Mouse (Mus musculus) telencephalon, adult 2 months (tissue): ENCODE measurements around the gene Phldb1.
A peak's percentile ranks its signal among the peaks of the same experiment; 100 is the strongest.

ENCODE experiments used
- DNase-seq: peaks from one replicate; pipeline ENCODE4 v3.0.0-alpha.2; 2011; ENCODE audit warnings: low read depth, low spot score

Gene Phldb1

DNA sequence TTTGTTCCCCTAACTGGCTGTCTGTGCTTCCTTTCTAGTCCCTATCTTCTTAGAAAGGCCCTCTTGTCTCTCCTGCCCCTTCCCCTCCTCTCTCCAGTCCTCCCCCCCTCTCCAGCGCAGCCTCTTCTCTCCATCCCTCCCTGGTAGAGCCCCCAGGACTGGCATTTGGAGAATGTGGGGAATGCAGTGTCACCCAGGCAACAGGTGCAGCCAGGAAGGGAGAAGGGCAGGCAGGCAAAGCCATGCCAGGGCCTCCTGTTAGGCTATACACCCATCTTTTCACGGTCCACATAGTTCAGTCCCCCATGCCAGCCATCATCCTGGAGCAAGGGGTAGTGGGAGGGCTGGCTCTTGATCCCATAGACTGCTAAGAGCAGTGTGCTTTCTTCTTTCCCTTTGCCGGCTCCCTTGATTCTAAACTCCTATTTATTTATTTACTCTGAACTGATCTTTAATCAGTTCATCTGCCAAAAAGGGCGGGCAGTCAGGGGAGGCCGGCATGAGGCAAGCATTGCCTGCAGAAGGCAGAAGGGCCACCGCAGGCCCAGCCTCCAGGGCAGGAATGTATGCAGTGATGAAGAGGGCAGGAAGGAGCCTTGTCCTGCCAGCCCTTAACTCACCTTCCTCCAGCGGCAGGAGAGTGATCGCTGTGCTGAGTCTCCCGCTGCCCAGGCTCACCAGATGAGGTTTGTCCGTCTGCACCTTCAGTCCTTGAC, 8.4 kb downstream of the Phldb1 start:
- DNase-seq = no peak

DNA sequence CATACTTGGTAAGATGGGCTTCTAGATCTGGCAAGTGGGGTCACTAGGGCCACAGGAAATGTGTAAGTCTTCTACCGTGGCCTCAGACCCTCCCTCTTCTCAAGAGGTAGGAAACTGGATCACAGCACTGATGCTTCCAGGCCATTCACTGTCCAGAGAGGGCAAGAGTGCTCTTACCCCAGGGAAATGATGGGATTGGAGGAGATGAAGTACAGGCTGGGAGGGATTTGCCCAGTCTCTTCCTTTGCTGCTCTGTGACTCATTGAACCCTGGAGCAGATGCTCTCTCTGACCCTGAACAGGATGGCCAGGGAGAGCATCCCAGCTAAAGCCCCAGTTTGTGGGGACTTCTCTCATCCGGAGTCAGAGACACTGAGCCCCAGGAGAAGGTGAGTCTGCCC, 10.3 kb downstream of the Phldb1 start:
- no peak for DNase-seq

DNA sequence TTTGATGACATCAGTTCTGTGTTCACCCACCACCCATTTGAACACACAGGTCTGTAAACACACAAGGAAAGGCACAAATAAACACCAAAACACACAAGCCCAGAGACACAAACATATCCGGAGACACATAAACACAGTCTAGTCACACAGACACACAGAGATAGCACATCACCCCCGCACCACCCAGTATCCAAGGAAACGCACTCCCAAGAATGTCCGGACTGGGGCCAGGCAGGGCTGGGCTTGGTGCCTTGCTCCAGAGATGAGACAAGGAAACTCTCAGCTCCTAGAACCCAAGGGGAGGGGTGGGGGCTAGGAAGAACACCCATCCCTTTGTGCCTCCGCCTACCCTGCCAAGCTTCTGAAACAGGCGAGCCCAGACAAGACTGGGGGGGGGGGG, 10.8 kb downstream of the Phldb1 start:
- peak; percentile 55 for DNase-seq

- DNase-seq = no peak
Measured at GRCm38 (mm10) chr9:44723521-44724041, 11.4 kb downstream of the Phldb1 start.

DNA sequence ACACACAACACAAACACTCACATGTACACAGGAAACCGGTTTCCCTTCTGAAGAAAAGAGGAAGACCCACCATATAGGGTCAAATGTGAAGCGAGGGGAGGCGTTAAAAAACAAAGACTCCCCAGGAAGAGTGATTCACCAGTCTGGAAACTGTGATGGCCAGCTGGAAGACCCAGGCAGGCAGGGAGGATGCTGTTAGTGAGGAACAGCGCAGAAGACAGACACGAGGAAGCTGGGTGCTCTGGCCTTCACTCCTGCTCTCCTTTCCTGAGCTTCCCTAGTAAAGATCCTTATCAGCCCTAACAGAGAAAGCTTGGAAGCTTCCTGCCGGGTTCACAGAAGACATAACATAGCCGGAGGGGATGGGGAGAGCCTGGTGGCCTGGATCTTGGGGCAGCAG, 12.0 kb downstream of the Phldb1 start:
- no peak for DNase-seq

DNA sequence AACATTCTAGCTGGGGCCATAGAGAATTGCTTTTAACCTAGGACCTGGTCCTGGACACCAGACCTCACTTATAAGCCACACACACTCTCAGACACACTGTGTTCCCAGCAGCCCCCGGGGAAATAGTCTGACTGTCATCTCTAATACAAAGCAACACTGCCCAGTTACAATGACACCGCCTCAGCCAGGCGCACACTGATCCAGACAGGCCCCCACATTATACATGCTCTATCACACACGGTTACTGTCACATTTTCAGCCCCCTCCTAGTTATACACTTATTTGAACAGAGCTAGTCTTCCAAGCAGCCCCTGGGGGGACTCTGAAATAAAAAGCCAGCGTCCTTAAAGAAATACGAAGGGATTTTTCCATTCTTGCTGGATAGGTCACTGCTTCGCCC, 12.4 kb downstream of the Phldb1 start:
- no peak for DNase-seq

DNA sequence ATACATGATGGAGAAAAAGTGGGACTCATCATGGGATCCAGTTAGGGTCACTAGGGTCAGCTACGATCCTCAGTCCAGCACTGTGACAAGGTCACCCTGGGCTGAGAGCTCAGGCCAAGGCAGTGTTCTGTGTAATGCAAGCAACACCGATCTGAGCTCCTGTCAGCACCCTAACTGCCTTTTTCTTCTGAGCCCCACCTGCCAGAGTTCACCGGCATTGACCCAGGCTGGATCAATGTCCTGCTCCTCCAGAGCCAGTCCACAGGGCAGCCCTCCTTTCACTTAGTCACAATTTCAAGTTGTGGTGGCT, 13.2 kb downstream of the Phldb1 start:
- DNase-seq = no peak

DNA sequence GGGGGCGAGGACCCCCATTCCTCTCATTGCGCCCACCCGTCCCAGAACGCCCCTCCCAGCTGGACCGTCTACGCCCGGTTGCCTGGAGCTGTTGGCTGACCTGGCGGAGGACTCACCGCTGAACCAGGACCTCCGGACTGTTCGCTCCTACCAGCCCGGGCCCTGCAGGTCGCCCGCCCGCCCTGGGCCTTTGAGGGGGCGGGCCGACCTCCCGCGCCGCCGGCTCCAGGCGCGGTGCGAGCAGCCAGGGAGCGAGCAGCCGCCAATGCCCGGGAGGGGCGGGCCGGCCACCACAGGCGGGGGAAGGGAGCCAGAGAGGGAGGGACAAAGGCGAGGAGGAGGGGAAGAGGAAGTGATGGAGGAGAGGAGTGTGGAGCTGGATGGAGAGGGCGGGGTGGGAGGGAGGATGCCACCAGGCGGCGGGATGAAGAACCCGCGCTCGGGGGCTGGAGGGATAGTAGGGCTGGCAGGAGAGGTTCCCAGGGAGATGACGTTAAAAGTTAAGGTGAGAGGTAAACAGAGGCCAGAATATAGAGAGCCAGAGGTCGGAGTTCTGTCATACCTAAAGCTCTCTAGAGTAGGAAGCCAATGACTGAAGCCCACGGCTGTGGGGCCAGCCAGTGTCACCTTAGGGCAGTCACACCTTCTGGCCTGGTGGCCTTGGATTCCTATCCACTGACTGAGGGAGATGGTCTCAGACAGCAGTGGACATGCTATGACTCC, 13.7 kb downstream of the Phldb1 start:
- peak; percentile 74 for DNase-seq

- no peak for DNase-seq
Measured at GRCm38 (mm10) chr9:44720358-44721153, 14.4 kb downstream of the Phldb1 start.

DNA sequence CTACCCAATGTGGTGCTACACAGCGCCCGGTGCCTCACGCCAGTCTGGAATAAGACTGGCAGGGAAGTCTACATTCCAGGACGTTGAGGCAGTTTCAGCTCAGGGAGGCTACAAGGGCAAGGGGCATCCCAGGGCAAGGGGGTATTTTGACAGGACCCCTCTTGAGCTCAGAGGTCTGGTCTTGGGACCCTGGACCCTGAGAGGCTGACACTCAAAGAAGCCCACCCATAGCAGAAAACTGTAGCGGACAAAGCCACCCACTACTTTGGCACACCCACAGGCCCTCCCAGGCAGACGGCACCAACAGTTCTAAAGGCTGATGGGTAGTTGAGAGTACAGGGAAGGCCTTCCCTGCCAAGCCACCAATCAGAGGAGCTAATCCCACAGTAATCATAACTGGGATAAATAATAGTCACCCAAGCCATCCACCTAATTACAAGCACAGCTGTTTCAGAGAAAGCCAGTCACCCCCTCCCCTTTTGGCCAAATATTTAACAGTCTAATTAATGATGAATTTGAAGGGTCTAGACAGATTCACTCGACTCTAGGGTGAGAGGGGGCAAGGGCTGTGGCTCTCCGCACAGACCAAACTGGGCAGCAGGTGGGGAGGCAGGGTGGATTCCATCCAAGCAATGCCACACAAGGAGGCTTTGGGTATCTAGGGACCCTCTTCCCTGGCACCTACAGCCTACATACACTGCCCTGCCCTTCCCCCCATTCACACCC, 15.2 kb downstream of the Phldb1 start:
- no peak for DNase-seq

- no peak for DNase-seq
Measured at GRCm38 (mm10) chr9:44718937-44719631, 15.9 kb downstream of the Phldb1 start.

DNA sequence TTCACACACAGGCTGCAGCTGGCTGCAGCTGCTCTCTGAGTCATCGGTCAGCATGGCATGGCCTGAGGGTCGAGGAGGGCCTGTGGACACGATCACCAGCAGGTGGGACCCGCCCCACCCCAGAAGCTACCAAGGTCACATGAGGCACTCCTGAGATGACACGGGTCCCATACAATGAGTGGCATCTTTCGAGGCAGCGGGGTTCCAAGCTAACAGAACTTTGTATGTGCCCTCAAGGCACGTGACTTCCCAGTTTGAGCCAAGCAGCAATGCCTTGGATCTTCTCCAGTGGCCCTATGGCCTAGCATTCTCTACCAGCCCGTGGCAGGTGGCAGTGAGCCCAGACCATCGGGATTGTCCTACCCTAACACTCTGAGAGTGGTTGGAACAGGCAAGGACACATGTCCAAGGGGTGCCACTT, 17.2 kb downstream of the Phldb1 start:
- peak; percentile 72 for DNase-seq

- DNase-seq = no peak
Measured at GRCm38 (mm10) chr9:44716997-44717821, 17.8 kb downstream of the Phldb1 start.

DNA sequence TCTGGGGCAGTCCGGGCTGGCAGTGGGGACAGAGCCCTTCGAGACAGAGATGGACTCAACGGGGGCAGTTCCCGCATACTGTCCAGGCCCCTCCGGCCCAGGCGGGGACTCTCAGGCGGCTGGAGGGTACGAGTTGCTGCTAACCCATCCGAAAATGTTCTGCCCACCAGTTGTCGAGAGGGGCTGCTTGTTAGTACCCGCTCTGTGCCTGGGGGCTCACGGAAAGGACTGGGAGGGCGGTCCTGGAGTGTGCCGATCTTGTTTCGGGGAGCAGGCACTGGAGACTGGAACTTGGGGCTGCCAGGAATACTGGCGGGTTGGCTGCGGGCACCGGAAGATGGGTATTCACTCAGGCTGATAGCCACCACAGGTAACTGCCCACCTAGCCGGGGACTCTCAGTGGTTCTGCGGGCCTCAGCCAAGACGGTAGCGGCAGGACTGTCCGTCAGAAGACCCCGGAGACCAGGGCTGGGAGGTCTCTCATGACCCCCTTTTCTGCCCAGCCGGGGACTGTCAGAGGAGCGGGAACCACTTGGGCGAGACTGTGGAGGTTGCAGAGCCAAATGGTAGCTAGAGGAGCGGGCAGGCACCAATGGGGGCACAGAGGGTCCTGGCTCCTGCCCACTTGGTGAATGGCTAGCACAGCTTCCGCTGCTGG, 19.2 kb downstream of the Phldb1 start:
- no peak for DNase-seq

GRCm38 (mm10) chr9:44715109-44715508, 19.9 kb downstream of the Phldb1 start:
- no peak for DNase-seq

GRCm38 (mm10) chr9:44713574-44713973, 21.4 kb downstream of the Phldb1 start:
- DNase-seq = no peak

- DNase-seq = no peak
Measured at GRCm38 (mm10) chr9:44713080-44713479, 21.9 kb downstream of the Phldb1 start.

- no peak for DNase-seq
Measured at GRCm38 (mm10) chr9:44711602-44712001, 23.4 kb downstream of the Phldb1 start.

DNA sequence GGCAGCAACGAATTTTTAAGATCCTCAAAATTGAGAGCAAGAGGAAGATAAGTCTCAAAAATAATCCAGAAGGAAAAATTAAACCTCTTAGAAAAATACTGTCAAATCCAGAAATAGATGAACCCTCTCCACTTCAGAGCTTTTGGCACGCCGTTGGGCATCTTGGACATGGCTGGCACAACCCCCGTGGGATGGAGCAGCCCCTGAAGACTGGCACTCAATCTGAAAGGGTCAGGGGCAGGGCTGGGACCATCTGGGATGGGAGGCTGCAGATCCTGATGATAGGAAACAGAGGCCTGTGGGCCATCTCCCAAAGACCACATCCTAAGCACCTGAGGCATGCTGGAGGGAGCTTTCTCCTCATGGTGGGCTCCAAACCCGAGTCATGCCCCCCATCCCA, 24.8 kb downstream of the Phldb1 start:
- no peak for DNase-seq

GRCm38 (mm10) chr9:44709600-44709999, 25.4 kb downstream of the Phldb1 start:
- no peak for DNase-seq
